Mouse (Mus musculus): ENCODE results near the gene Poc1b.

DNA sequence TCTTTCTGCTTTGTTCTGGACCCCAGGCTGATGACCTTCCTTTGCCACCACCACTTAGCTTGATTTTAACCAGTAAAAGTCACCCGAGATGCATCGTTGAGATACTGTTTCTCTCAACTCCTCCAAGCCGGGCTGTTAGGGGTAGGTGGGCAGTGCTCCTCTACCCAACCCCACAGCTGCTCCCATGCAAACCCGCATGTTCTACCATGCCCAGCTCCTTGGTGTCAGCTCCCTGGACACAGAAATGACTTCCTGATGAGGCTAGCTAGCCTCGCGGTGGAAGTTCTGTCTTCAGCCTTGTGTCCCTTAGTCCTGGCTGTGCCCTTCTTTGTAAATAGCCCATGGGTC, 21.6 kb upstream of the Poc1b start:
- no peak for TF ChIP-seq GATA1 (IDR thresholded peaks at IDR 0.05; ENCODE audit: borderline replicate concordance, low read length)
- TF ChIP-seq FLI1 (IDR thresholded peaks at IDR 0.05; ENCODE audit: low read length) = no peak
